Mouse (Mus musculus) stomach, embryonic 15.5 days (tissue): Measurements from ENCODE around the gene Shld2. TPM values are rescaled to one million over a fixed set of nuclear protein-coding genes. Genes with fewer than 3 reads are reported as not detected.
"Not testable (repeated sequence)": the region's sequence is repeated elsewhere in the genome, so short reads cannot be mapped to it uniquely, and the experiment has no call there.

Source experiments
- ATAC-seq: fragments of 200-750 bp; cut with Nextera tagmentation; 2 replicates; pipeline ENCODE4 v1.8.0; 2017; ENCODE audit warnings: low read depth, moderate number of reproducible peaks, moderate TSS enrichment; ENCODE audit not compliant: insufficient read depth, low FRiP score
- H3K27ac ChIP-seq: fragments of 300-500 bp; sonication (generic); 2 replicates; pipeline ENCODE4 v1.5.1; 2015; ENCODE audit warnings: mild to moderate bottlenecking, inconsistent platforms
- H3K27me3 ChIP-seq: fragments of 300-500 bp; sonication (generic); replicated peaks from 2 replicates; pipeline ENCODE4 v1.6.1; 2015; ENCODE audit warnings: inconsistent platforms
- H3K36me3 ChIP-seq: fragments of 300-500 bp; sonication (generic); 2 replicates; pipeline ENCODE4 v1.6.1; 2015; ENCODE audit warnings: inconsistent platforms
- H3K4me1 ChIP-seq: fragments of 300-500 bp; sonication (generic); 2 replicates; pipeline ENCODE4 v1.6.1; 2015; ENCODE audit warnings: inconsistent platforms
- H3K4me2 ChIP-seq: fragments of 300-500 bp; sonication (generic); 2 replicates; pipeline ENCODE4 v1.6.1; 2015; ENCODE audit warnings: mild to moderate bottlenecking, inconsistent platforms
- H3K4me3 ChIP-seq: fragments of 300-500 bp; sonication (generic); replicated peaks from 2 replicates; pipeline ENCODE4 v1.5.1; 2015; ENCODE audit warnings: inconsistent platforms
- H3K9ac ChIP-seq: fragments of 300-500 bp; sonication (generic); 2 replicates; pipeline ENCODE4 v1.6.1; 2015; ENCODE audit warnings: inconsistent platforms
- H3K9me3 ChIP-seq: fragments of 300-500 bp; sonication (generic); 2 replicates; pipeline ENCODE4 v1.6.1; 2016; ENCODE audit warnings: inconsistent platforms
- WGBS: fragments of 180-500 bp; shearing (Covaris S2); methylation state at CpG from one replicate; pipeline ENCODE4 v1.1.7; 2015; 5-methylcytosine and 5-hydroxymethylcytosine counted together
- polyA plus RNA-seq: library from polyadenylated mRNA; unstranded; fragments of >200 nt; fragmentation: Nextera tagmentation; extraction: Ambion mirVana; gene quantifications from 2 replicates; pipeline ENCODE4 v1.2.1, GENCODE M21; 2015

Shld2 gene
- polyA plus RNA-seq, 1 experiment from 2014 or later = 7.7 TPM

GRCm38 (mm10) chr14:34317431-34317830 is 7.1 kb upstream of the Shld2 start:
- Histone ChIP-seq H3K4me2 (no peak overlapping the region), H3K27me3 (no peaks in the 10 kb centered on the region), H3K36me3 (no peaks in the 10 kb centered on the region), H3K9ac (no peak overlapping the region), H3K4me3 (no peak overlapping the region), H3K4me1 (peaks cover 13% of the 10 kb centered on the region; the same call in 1 of the 2 replicates), H3K9me3 (no peaks in the 10 kb centered on the region), H3K27ac (no peak overlapping the region)
- WGBS = 68% methylated on average over 3 of the region's 3 CpGs
- no peak for ATAC-seq

- no peak overlapping the region for H3K27ac ChIP-seq
- ATAC-seq = no peak
- no peaks in the 10 kb centered on the region for H3K36me3 ChIP-seq
- H3K27me3 ChIP-seq = no peaks in the 10 kb centered on the region
- peaks cover 13% of the 10 kb centered on the region; the same call in 1 of the 2 replicates for H3K4me1 ChIP-seq
- 92% methylated on average over 2 of the region's 2 CpGs for WGBS
- no peak overlapping the region for H3K9ac ChIP-seq
- H3K4me2 ChIP-seq = no peak overlapping the region
- no peak overlapping the region for H3K4me3 ChIP-seq
- H3K9me3 ChIP-seq = no peaks in the 10 kb centered on the region
Measured at GRCm38 (mm10) chr14:34316346-34316745, 6.1 kb upstream of the Shld2 start.

GRCm38 (mm10) chr14:34314796-34315195 is 4.5 kb upstream of the Shld2 start:
- no peak for ATAC-seq
- Histone ChIP-seq H3K4me1 (peaks cover 13% of the 10 kb centered on the region; the same call in 1 of the 2 replicates), H3K9me3 (no peaks in the 10 kb centered on the region), H3K4me3 (no peak overlapping the region), H3K36me3 (no peaks in the 10 kb centered on the region), H3K4me2 (no peak overlapping the region), H3K27ac (no peak overlapping the region), H3K27me3 (no peaks in the 10 kb centered on the region), H3K9ac (no peak overlapping the region)
- WGBS = 56% methylated on average over 3 of the region's 3 CpGs

- not testable (repeated sequence) for H3K9ac ChIP-seq, H3K4me2 ChIP-seq, H3K36me3 ChIP-seq, H3K9me3 ChIP-seq, H3K4me3 ChIP-seq, ATAC-seq, H3K27me3 ChIP-seq, H3K27ac ChIP-seq
- H3K4me1 ChIP-seq = peaks cover 13% of the 10 kb centered on the region; the same call in 1 of the 2 replicates
- 82% methylated on average over 8 of the region's 8 CpGs for WGBS
Measured at GRCm38 (mm10) chr14:34314383-34314782, 4.1 kb upstream of the Shld2 start.

- H3K36me3 ChIP-seq = no peaks in the 10 kb centered on the region
- no peaks in the 10 kb centered on the region for H3K9me3 ChIP-seq
- WGBS = 61% methylated on average over 3 of the region's 3 CpGs
- no peak overlapping the region for H3K27ac ChIP-seq
- no peak for ATAC-seq
- peak overlapping the region; percentile 69; the same call in 1 of the 2 replicates for H3K4me2 ChIP-seq
- H3K27me3 ChIP-seq = no peaks in the 10 kb centered on the region
- no peak overlapping the region for H3K4me3 ChIP-seq
- H3K4me1 ChIP-seq = peaks cover 13% of the 10 kb centered on the region; the same call in 1 of the 2 replicates
- no peak overlapping the region for H3K9ac ChIP-seq
Measured at GRCm38 (mm10) chr14:34313612-34314011, 3.3 kb upstream of the Shld2 start.

GRCm38 (mm10) chr14:34312339-34313048 is 2.2 kb upstream of the Shld2 start:
- Histone ChIP-seq H3K9ac (0 out of 2 replicates have a peak overlapping the region, but pooled peaks have one; percentile 99), H3K9me3 (no peaks in the 10 kb centered on the region), H3K4me3 (peak overlapping the region; percentile 77), H3K4me2 (peak overlapping the region; percentile 69), H3K4me1 (peaks cover 13% of the 10 kb centered on the region; the same call in 1 of the 2 replicates), H3K27ac (no peak overlapping the region; the same call in 1 of the 2 replicates), H3K36me3 (no peaks in the 10 kb centered on the region), H3K27me3 (no peaks in the 10 kb centered on the region)
- ATAC-seq = no peak
- WGBS = 17% methylated on average over 6 of the region's 6 CpGs

- Histone ChIP-seq H3K4me3 (peak overlapping the region; percentile 77), H3K27me3 (no peaks in the 10 kb centered on the region), H3K36me3 (no peaks in the 10 kb centered on the region), H3K27ac (peak overlapping the region; percentile 96; the same call in 1 of the 2 replicates), H3K9me3 (no peaks in the 10 kb centered on the region), H3K9ac (peak overlapping the region; percentile 99; the same call in 1 of the 2 replicates), H3K4me2 (peak overlapping the region; percentile 69), H3K4me1 (peaks cover 13% of the 10 kb centered on the region; the same call in 1 of the 2 replicates)
- 2% methylated on average over 4 of the region's 4 CpGs for WGBS
- no peak for ATAC-seq
Measured at GRCm38 (mm10) chr14:34311691-34312090, 1.4 kb upstream of the Shld2 start.

GRCm38 (mm10) chr14:34311021-34311631 is 833 bp upstream of the Shld2 start:
- WGBS = under 1% methylated on average over 46 of the region's 47 CpGs
- Histone ChIP-seq H3K4me3 (peak overlapping the region; percentile 77), H3K4me2 (peak overlapping the region; percentile 69), H3K4me1 (peaks cover 13% of the 10 kb centered on the region; the same call in 1 of the 2 replicates), H3K27me3 (no peaks in the 10 kb centered on the region), H3K9me3 (no peaks in the 10 kb centered on the region), H3K27ac (peak overlapping the region; percentile 96), H3K9ac (peak overlapping the region; percentile 99), H3K36me3 (no peaks in the 10 kb centered on the region)
- no peak; the same call in 1 of the 2 replicates for ATAC-seq

GRCm38 (mm10) chr14:34309907-34310233 is 423 bp downstream of the Shld2 start:
- WGBS = 9% methylated on average over 5 of the region's 5 CpGs
- H3K27ac ChIP-seq = peak overlapping the region; percentile 96
- H3K9ac ChIP-seq = peak overlapping the region; percentile 42; the same call in 1 of the 2 replicates
- no peak for ATAC-seq
- peak overlapping the region; percentile 48 for H3K4me2 ChIP-seq
- H3K4me3 ChIP-seq = peak overlapping the region; percentile 77
- no peaks in the 10 kb centered on the region for H3K27me3 ChIP-seq
- H3K9me3 ChIP-seq = no peaks in the 10 kb centered on the region
- H3K36me3 ChIP-seq = no peaks in the 10 kb centered on the region
- peaks cover 9% of the 10 kb centered on the region; the same call in 1 of the 2 replicates for H3K4me1 ChIP-seq

GRCm38 (mm10) chr14:34309266-34309665 is 1.0 kb downstream of the Shld2 start:
- 81% methylated on average over 4 of the region's 4 CpGs for WGBS

GRCm38 (mm10) chr14:34303265-34303680 is 7.0 kb downstream of the Shld2 start:
- Histone ChIP-seq H3K4me1 (0 out of 2 replicates have a peak, but pooled peaks cover 3% of the 10 kb centered on the region), H3K36me3 (no peaks in the 10 kb centered on the region), H3K9ac (no peak overlapping the region), H3K27me3 (no peaks in the 10 kb centered on the region), H3K4me3 (no peak overlapping the region), H3K4me2 (no peak overlapping the region), H3K9me3 (no peaks in the 10 kb centered on the region), H3K27ac (no peak overlapping the region)
- no peak for ATAC-seq
- 36% methylated on average over 5 of the region's 5 CpGs for WGBS

More at GRCm38 (mm10) chr14:34309266-34309665, 1.0 kb downstream of the Shld2 start:
- Histone ChIP-seq H3K36me3 (no peaks in the 10 kb centered on the region), H3K9me3 (no peaks in the 10 kb centered on the region), H3K4me1 (peaks cover 9% of the 10 kb centered on the region; the same call in 1 of the 2 replicates), H3K4me3 (no peak overlapping the region), H3K9ac (no peak overlapping the region), H3K27ac (no peak overlapping the region), H3K27me3 (no peaks in the 10 kb centered on the region), H3K4me2 (no peak overlapping the region)
- no peak for ATAC-seq

- H3K27ac ChIP-seq = no peak overlapping the region
- H3K9me3 ChIP-seq = no peaks in the 10 kb centered on the region
- H3K27me3 ChIP-seq = no peaks in the 10 kb centered on the region
- no peaks in the 10 kb centered on the region for H3K36me3 ChIP-seq
- H3K4me1 ChIP-seq = 0 out of 2 replicates have a peak, but pooled peaks cover 3% of the 10 kb centered on the region
- H3K4me3 ChIP-seq = no peak overlapping the region
- no peak for ATAC-seq
- 69% methylated on average over 5 of the region's 5 CpGs for WGBS
- H3K4me2 ChIP-seq = no peak overlapping the region
- no peak overlapping the region for H3K9ac ChIP-seq
Measured at GRCm38 (mm10) chr14:34302681-34303242, 7.5 kb downstream of the Shld2 start.
